Mouse (Mus musculus) CD4-positive, CD25-positive, alpha-beta regulatory T cell (primary cell): ENCODE measurements around the gene 2610021A01Rik. TPM values are rescaled to one million over a fixed set of nuclear protein-coding genes. Genes with fewer than 3 reads are reported as not detected.

Experiments used
- polyA plus RNA-seq: library from polyadenylated mRNA; unstranded; fragments of 100-300 nt; shearing (Covaris generic); gene quantifications from one replicate; pipeline ENCODE4 v1.2.1, GENCODE M21; 2017

The 2610021A01Rik gene
- polyA plus RNA-seq, result 22.9 TPM

GRCm38 (mm10) chr7:41599034-41599813, at the start of gene 2610021A01Rik:
2610021A01Rik (plus strand) TSS chr7:41599230.

GRCm38 (mm10) chr7:41573562-41573961, 25.5 kb upstream of the 2610021A01Rik start, which contains the start of gene Gm6871:
Gm6871 (minus strand) TSS chr7:41573662.

GRCm38 (mm10) chr7:41632409-41633220, 33.6 kb downstream of the 2610021A01Rik start, which contains the start of gene Zfp788:
Zfp788 (plus strand) TSS chr7:41633203.

Other genes starting within 250 kb of the 2610021A01Rik start
- gene AI987944, start 205.9 kb upstream of the 2610021A01Rik start, polyA plus RNA-seq, result 35.9 TPM
- gene Vmn2r57, start 150.5 kb upstream of the 2610021A01Rik start, polyA plus RNA-seq, result 0.04 TPM
- gene Gm20449, start 99.8 kb upstream of the 2610021A01Rik start, polyA plus RNA-seq, result not detected
- 14.7 TPM for gene AW146154, start 99.3 kb upstream of the 2610021A01Rik start, polyA plus RNA-seq
- gene Gm6871, start 25.6 kb upstream of the 2610021A01Rik start, polyA plus RNA-seq, result 0.29 TPM
- 10.0 TPM for gene Zfp788, start 34.0 kb downstream of the 2610021A01Rik start, polyA plus RNA-seq